Mouse (Mus musculus) embryo, embryonic 11 days (tissue): ENCODE measurements at regions not wholly inside any gene's neighbourhood (a gene's known extent, or its start where the extent isn't known, plus 50 kb on each side); places are given as distances from the start of the nearest gene placed in this dataset.

Source experiments
- DNase-seq: peaks from one replicate; pipeline ENCODE4 v3.0.0-alpha.2; 2015

GRCm38 (mm10) chr2:61213951-61214350, 251.0 kb upstream of the Rbms1 start:
- DNase-seq, result no peak

GRCm38 (mm10) chr2:61201387-61201786, 238.4 kb upstream of the Rbms1 start:
- no peak for DNase-seq

GRCm38 (mm10) chr2:61193976-61194375, 231.0 kb upstream of the Rbms1 start:
- peak; percentile 38 for DNase-seq

- DNase-seq, result no peak
Measured at GRCm38 (mm10) chr2:61182424-61182979, 219.5 kb upstream of the Rbms1 start.

- no peak for DNase-seq
Measured at GRCm38 (mm10) chr2:61177801-61178200, 214.8 kb upstream of the Rbms1 start.

GRCm38 (mm10) chr2:61176807-61177206, 213.8 kb upstream of the Rbms1 start:
- peak; percentile 72 for DNase-seq

- DNase-seq, result peak; percentile 23
Measured at GRCm38 (mm10) chr2:61173581-61173980, 210.6 kb upstream of the Rbms1 start.

- DNase-seq, result no peak
Measured at GRCm38 (mm10) chr2:61161336-61161735, 198.3 kb upstream of the Rbms1 start.

- no peak for DNase-seq
Measured at GRCm38 (mm10) chr2:61159761-61160160, 196.8 kb upstream of the Rbms1 start.

- peak; percentile 67 for DNase-seq
Measured at GRCm38 (mm10) chr2:61138998-61139631, 176.1 kb upstream of the Rbms1 start.

- peak; percentile 23 for DNase-seq
Measured at GRCm38 (mm10) chr2:61138625-61138997, 175.6 kb upstream of the Rbms1 start.

- no peak for DNase-seq
Measured at GRCm38 (mm10) chr2:61137378-61137777, 174.4 kb upstream of the Rbms1 start.

- no peak for DNase-seq
Measured at GRCm38 (mm10) chr2:61136926-61137325, 173.9 kb upstream of the Rbms1 start.

GRCm38 (mm10) chr2:61123046-61123806, 160.2 kb upstream of the Rbms1 start:
- DNase-seq, result no peak

GRCm38 (mm10) chr2:61121281-61121680, 158.3 kb upstream of the Rbms1 start:
- no peak for DNase-seq

GRCm38 (mm10) chr2:61114620-61115019, 151.6 kb upstream of the Rbms1 start:
- no peak for DNase-seq

GRCm38 (mm10) chr2:61113916-61114315, 150.9 kb upstream of the Rbms1 start:
- DNase-seq, result no peak

- peak; percentile 13 for DNase-seq
Measured at GRCm38 (mm10) chr2:61110591-61110990, 147.6 kb upstream of the Rbms1 start.

- DNase-seq, result no peak
Measured at GRCm38 (mm10) chr2:61109564-61109963, 146.6 kb upstream of the Rbms1 start.

GRCm38 (mm10) chr2:61105169-61105568, 142.2 kb upstream of the Rbms1 start:
- DNase-seq, result no peak

GRCm38 (mm10) chr2:61100854-61101253, 137.9 kb upstream of the Rbms1 start:
- no peak for DNase-seq

- DNase-seq, result no peak
Measured at GRCm38 (mm10) chr2:61088501-61088900, 125.5 kb upstream of the Rbms1 start.

- no peak for DNase-seq
Measured at GRCm38 (mm10) chr2:61084835-61085234, 121.8 kb upstream of the Rbms1 start.

- no peak for DNase-seq
Measured at GRCm38 (mm10) chr2:61083100-61083499, 120.1 kb upstream of the Rbms1 start.
